Mouse (Mus musculus): Measurements from ENCODE around the gene Bhmt.
"Not testable (repeated sequence)": the region's sequence is repeated elsewhere in the genome, so short reads cannot be mapped to it uniquely, and the experiment has no call there.

Gene Bhmt

GRCm38 (mm10) chr13:93607701-93608100 is 30.1 kb downstream of the Bhmt start:
- DNase-seq = no peak

- DNase-seq = peak; percentile 56 to 76
These were observed 30.7 kb downstream of the Bhmt start for GRCm38 (mm10) chr13:93606868-93607578.

GRCm38 (mm10) chr13:93604698-93605097 is 33.1 kb downstream of the Bhmt start:
- DNase-seq = no peak

GRCm38 (mm10) chr13:93601527-93601926 is 36.2 kb downstream of the Bhmt start:
- no peak for DNase-seq

- no peak for DNase-seq
These were observed 44.6 kb downstream of the Bhmt start for GRCm38 (mm10) chr13:93593040-93593699.

GRCm38 (mm10) chr13:93582526-93582925 is 55.2 kb downstream of the Bhmt start:
- DNase-seq = not testable (repeated sequence)

- DNase-seq = no peak
These were observed 57.3 kb downstream of the Bhmt start for GRCm38 (mm10) chr13:93580431-93580830.

- DNase-seq = no peak
These were observed 68.1 kb downstream of the Bhmt start for GRCm38 (mm10) chr13:93569676-93570075.

Measured in kidney, postnatal 4 days (tissue).